Mouse (Mus musculus): Measurements from ENCODE around the gene Npy4r. TPM values are rescaled to one million over a fixed set of nuclear protein-coding genes. Genes with fewer than 3 reads are reported as not detected.

Gene Npy4r
- polyA plus RNA-seq, 1 experiment from 2014 or later = not detected

DNA sequence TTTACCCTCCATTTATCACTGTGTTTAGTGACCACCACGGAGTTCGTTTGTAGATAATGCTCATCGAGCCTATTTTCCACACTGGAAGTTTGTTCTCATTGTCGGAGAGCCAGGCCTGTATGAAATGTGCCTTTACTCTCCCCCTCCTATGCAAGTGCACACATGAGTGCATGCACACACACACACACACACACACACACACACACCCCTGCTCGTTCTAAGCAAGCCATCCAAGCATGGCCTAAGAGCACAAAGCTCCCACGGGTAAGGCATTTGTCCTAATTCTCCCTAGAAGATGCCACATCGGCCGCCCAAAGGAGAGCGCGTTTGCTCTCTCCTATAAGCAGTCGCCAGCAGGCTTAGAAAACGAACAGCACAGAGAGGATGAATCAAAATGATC lies 3.5 kb upstream of the Npy4r start:
- no peaks in the 10 kb centered on the region for H3K36me3 ChIP-seq
- H3K4me1 ChIP-seq (replicated peaks) = peaks cover 11% of the 10 kb centered on the region
- H3K4me2 ChIP-seq = no peak overlapping the region
- no peak overlapping the region for H3K9ac ChIP-seq (replicated peaks)
- H3K27me3 ChIP-seq = peaks cover 16% of the 10 kb centered on the region; the same call in 1 of the 2 replicates
- no peak overlapping the region for H3K27ac ChIP-seq
- H3K9me3 ChIP-seq = no peaks in the 10 kb centered on the region
- no peak for ATAC-seq (ENCODE audit: insufficient number of reproducible peaks, insufficient read depth, low FRiP score, low TSS enrichment, low read depth)
- no peak overlapping the region for H3K4me3 ChIP-seq (replicated peaks)
- WGBS = 83% methylated on average over 12 of the region's 12 CpGs

DNA sequence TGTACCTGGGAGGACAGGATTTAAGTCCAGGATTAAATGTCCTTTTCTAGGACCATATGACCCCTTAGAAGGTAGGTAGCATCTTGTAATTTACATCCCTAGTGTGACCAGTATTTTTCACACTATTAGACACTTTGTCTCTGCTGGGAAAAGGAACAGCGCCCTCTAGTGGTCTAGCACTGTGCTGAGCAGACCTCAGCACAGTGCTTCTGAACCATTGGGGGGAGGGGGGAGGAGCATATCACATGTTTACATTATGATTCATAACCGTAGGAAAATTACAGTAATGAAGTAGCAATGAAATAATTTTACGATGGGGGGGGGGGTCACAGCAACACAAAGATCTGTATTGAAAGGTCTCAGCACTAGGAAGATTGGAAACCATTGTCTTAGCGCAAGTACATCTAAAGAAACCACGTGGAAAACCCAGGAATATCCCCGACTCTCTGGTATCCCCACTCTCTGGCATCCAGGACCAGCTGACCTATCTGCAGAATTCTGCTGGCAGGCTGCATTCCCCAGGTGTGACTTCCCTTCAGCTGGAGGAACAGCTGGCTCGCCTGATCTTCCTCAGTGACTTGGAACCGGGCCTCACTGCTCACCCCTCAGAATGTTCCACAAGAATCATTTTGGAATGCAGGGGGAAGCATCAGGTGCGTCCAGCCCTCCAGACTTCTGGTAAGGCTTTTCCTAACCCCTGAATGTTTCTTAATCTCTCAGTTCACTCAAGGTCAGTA lies 2.5 kb upstream of the Npy4r start:
- H3K27ac ChIP-seq = no peak overlapping the region
- no peak; the same call in 1 of the 2 replicates for ATAC-seq (ENCODE audit: insufficient number of reproducible peaks, insufficient read depth, low FRiP score, low TSS enrichment, low read depth)
- no peak overlapping the region for H3K4me3 ChIP-seq (replicated peaks)
- 58% methylated on average over 9 of the region's 9 CpGs for WGBS
- H3K27me3 ChIP-seq = peaks cover 19% of the 10 kb centered on the region; the same call in 1 of the 2 replicates
- no peaks in the 10 kb centered on the region for H3K36me3 ChIP-seq
- H3K4me2 ChIP-seq = no peak overlapping the region
- no peaks in the 10 kb centered on the region for H3K9me3 ChIP-seq
- H3K9ac ChIP-seq (replicated peaks) = no peak overlapping the region
- peaks cover 11% of the 10 kb centered on the region for H3K4me1 ChIP-seq (replicated peaks)

GRCm38 (mm10) chr14:34142915-34143314 lies 9.4 kb downstream of the Npy4r start:
- no peak overlapping the region for H3K4me3 ChIP-seq (replicated peaks)
- H3K27ac ChIP-seq = no peak overlapping the region
- no peaks in the 10 kb centered on the region for H3K9me3 ChIP-seq
- H3K27me3 ChIP-seq = no peaks in the 10 kb centered on the region
- no peak for ATAC-seq (ENCODE audit: insufficient number of reproducible peaks, insufficient read depth, low FRiP score, low TSS enrichment, low read depth)
- no peaks in the 10 kb centered on the region for H3K4me1 ChIP-seq (replicated peaks)
- no peaks in the 10 kb centered on the region for H3K36me3 ChIP-seq
- WGBS = 93% methylated on average over 10 of the region's 10 CpGs
- no peak overlapping the region for H3K9ac ChIP-seq (replicated peaks)
- no peak overlapping the region for H3K4me2 ChIP-seq

- 74% methylated on average over 1 of the region's 1 CpGs for whole genome bisulfite sequencing
- Histone ChIP-seq H3K27me3 (no peaks in the 10 kb centered on the region), H3K9me3 (no peaks in the 10 kb centered on the region), H3K9ac (replicated peaks) (no peak overlapping the region), H3K36me3 (no peaks in the 10 kb centered on the region), H3K4me3 (replicated peaks) (no peak overlapping the region), H3K27ac (no peak overlapping the region), H3K4me1 (replicated peaks) (no peaks in the 10 kb centered on the region), H3K4me2 (no peak overlapping the region)
- ATAC-seq (ENCODE audit: insufficient number of reproducible peaks, insufficient read depth, low FRiP score, low TSS enrichment, low read depth) = no peak
Measured at GRCm38 (mm10) chr14:34142316-34142715, 10.0 kb downstream of the Npy4r start.

- H3K27ac ChIP-seq = no peak overlapping the region
- ATAC-seq (ENCODE audit: insufficient number of reproducible peaks, insufficient read depth, low FRiP score, low TSS enrichment, low read depth) = no peak
- H3K36me3 ChIP-seq = no peaks in the 10 kb centered on the region
- H3K4me1 ChIP-seq (replicated peaks) = no peaks in the 10 kb centered on the region
- H3K27me3 ChIP-seq = no peaks in the 10 kb centered on the region
- 91% methylated on average over 15 of the region's 15 CpGs for WGBS
- H3K9ac ChIP-seq (replicated peaks) = no peak overlapping the region
- no peak overlapping the region for H3K4me3 ChIP-seq (replicated peaks)
- no peaks in the 10 kb centered on the region for H3K9me3 ChIP-seq
- no peak overlapping the region for H3K4me2 ChIP-seq
Measured at GRCm38 (mm10) chr14:34139671-34140664, 12.3 kb downstream of the Npy4r start.

- no peak for ATAC-seq (ENCODE audit: insufficient number of reproducible peaks, insufficient read depth, low FRiP score, low TSS enrichment, low read depth)
- H3K36me3 ChIP-seq = no peaks in the 10 kb centered on the region
- H3K27ac ChIP-seq = no peak overlapping the region
- H3K27me3 ChIP-seq = 0 out of 2 replicates have a peak, but pooled peaks cover 5% of the 10 kb centered on the region
- no peaks in the 10 kb centered on the region for H3K9me3 ChIP-seq
- no peak overlapping the region for H3K4me3 ChIP-seq (replicated peaks)
- H3K9ac ChIP-seq (replicated peaks) = no peak overlapping the region
- H3K4me1 ChIP-seq (replicated peaks) = no peaks in the 10 kb centered on the region
- H3K4me2 ChIP-seq = no peak overlapping the region
Measured at GRCm38 (mm10) chr14:34135391-34135790, 16.9 kb downstream of the Npy4r start.

DNA sequence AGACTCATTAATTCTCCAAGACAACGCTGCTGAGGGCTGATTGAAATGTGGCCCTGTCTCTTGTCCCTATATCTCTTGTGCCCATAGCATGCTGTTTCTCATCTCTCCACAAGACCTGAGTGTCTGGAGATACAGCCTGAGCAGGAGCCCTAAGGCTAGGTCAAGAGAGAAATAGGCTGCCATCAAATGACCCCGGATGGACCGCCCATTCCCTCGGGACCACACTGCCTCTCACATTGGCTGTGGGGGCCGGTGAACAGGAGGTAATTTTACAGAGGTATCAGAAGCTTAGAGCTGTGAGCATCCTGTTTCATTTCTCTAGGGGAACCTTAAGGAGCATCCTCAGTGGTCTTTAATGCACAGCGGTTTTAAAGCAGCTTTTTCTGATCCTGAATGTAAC lies 21.1 kb downstream of the Npy4r start:
- Histone ChIP-seq H3K9me3 (no peaks in the 10 kb centered on the region), H3K4me2 (no peak overlapping the region), H3K27me3 (0 out of 2 replicates have a peak, but pooled peaks cover 5% of the 10 kb centered on the region), H3K4me3 (replicated peaks) (no peak overlapping the region), H3K27ac (no peak overlapping the region), H3K4me1 (replicated peaks) (peaks cover 3% of the 10 kb centered on the region; the same call in 1 of the 2 replicates), H3K9ac (replicated peaks) (no peak overlapping the region), H3K36me3 (no peaks in the 10 kb centered on the region)
- ATAC-seq (ENCODE audit: insufficient number of reproducible peaks, insufficient read depth, low FRiP score, low TSS enrichment, low read depth) = no peak
- 61% methylated on average over 6 of the region's 6 CpGs for WGBS

DNA sequence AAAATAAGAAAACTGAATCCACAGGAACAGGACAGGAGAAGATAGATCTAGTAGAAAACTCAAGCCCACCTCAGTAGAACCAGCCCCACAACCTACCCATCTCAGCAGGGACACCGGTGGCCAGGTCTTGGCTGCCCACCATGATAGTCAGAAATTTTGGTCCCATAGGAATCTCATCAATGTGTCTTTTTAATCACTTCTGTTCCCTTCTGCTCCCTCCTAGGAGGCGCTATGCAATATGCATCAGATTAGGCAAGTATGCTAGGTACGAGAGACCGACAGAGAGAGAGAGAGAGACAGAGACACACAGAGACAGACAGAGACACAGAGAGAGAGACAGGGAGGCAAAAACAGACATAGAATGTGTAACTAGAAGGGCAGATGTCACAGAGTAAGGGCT lies 30.6 kb downstream of the Npy4r start:
- Histone ChIP-seq H3K9ac (replicated peaks) (no peak overlapping the region), H3K27ac (no peak overlapping the region), H3K9me3 (no peaks in the 10 kb centered on the region), H3K36me3 (no peaks in the 10 kb centered on the region), H3K4me2 (no peak overlapping the region), H3K27me3 (no peaks in the 10 kb centered on the region), H3K4me3 (replicated peaks) (no peak overlapping the region), H3K4me1 (replicated peaks) (no peaks in the 10 kb centered on the region)
- ATAC-seq (ENCODE audit: insufficient number of reproducible peaks, insufficient read depth, low FRiP score, low TSS enrichment, low read depth) = no peak
- 94% methylated on average over 4 of the region's 4 CpGs for WGBS

GRCm38 (mm10) chr14:34120923-34121351 lies 31.4 kb downstream of the Npy4r start:
- H3K27ac ChIP-seq = no peak overlapping the region

GRCm38 (mm10) chr14:34120016-34120910 lies 32.0 kb downstream of the Npy4r start:
- Histone ChIP-seq H3K9me3 (no peaks in the 10 kb centered on the region), H3K4me1 (replicated peaks) (no peaks in the 10 kb centered on the region), H3K4me3 (replicated peaks) (no peak overlapping the region), H3K27ac (no peak overlapping the region), H3K36me3 (no peaks in the 10 kb centered on the region), H3K4me2 (no peak overlapping the region), H3K9ac (replicated peaks) (no peak overlapping the region), H3K27me3 (no peaks in the 10 kb centered on the region)
- ATAC-seq (ENCODE audit: insufficient number of reproducible peaks, insufficient read depth, low FRiP score, low TSS enrichment, low read depth) = no peak
- WGBS = 77% methylated on average over 12 of the region's 12 CpGs

More at GRCm38 (mm10) chr14:34120923-34121351, 31.4 kb downstream of the Npy4r start:
- no peak overlapping the region for H3K4me3 ChIP-seq (replicated peaks)
- no peaks in the 10 kb centered on the region for H3K4me1 ChIP-seq (replicated peaks)
- H3K9ac ChIP-seq (replicated peaks) = no peak overlapping the region
- no peak overlapping the region for H3K4me2 ChIP-seq
- ATAC-seq (ENCODE audit: insufficient number of reproducible peaks, insufficient read depth, low FRiP score, low TSS enrichment, low read depth) = no peak
- H3K9me3 ChIP-seq = no peaks in the 10 kb centered on the region
- WGBS = 81% methylated on average over 3 of the region's 3 CpGs
- H3K36me3 ChIP-seq = no peaks in the 10 kb centered on the region
- no peaks in the 10 kb centered on the region for H3K27me3 ChIP-seq

All from limb, embryonic 12.5 days (tissue).